Mouse (Mus musculus) midbrain, embryonic 16.5 days (tissue): ENCODE results near the gene Egfl7. TPM values are rescaled to one million over a fixed set of nuclear protein-coding genes. Genes with fewer than 3 reads are reported as not detected.

ENCODE experiments used
- ATAC-seq: fragments of 200-750 bp; cut with Nextera tagmentation; 2 replicates; pipeline ENCODE4 v1.8.0; 2017; ENCODE audit warnings: moderate TSS enrichment
- H3K27ac ChIP-seq: fragments of 300-500 bp; sonication (generic); 2 replicates; pipeline ENCODE4 v1.5.1; 2014; ENCODE audit warnings: mild to moderate bottlenecking, low read length, mixed read lengths
- H3K27me3 ChIP-seq: fragments of 300-500 bp; sonication (generic); 2 replicates; pipeline ENCODE4 v1.6.1; 2014; ENCODE audit warnings: low read depth, low read length, mixed read lengths; ENCODE audit not compliant: control insufficient read depth, insufficient read depth
- H3K36me3 ChIP-seq: fragments of 300-500 bp; sonication (generic); 2 replicates; pipeline ENCODE4 v1.6.1; 2014; ENCODE audit warnings: mild to moderate bottlenecking, low read length, moderate library complexity, mixed read lengths; ENCODE audit not compliant: control insufficient read depth, insufficient read depth
- H3K4me1 ChIP-seq: fragments of 300-500 bp; sonication (generic); 2 replicates; pipeline ENCODE4 v1.6.1; 2014; ENCODE audit warnings: mild to moderate bottlenecking, low read length, mixed read lengths; ENCODE audit not compliant: control insufficient read depth, insufficient read depth
- H3K4me2 ChIP-seq: fragments of 300-500 bp; sonication (generic); 2 replicates; pipeline ENCODE4 v1.6.1; 2014; ENCODE audit warnings: mild to moderate bottlenecking, low read length, mixed read lengths
- H3K4me3 ChIP-seq: fragments of 300-500 bp; sonication (generic); 2 replicates; pipeline ENCODE4 v1.5.1; 2014; ENCODE audit warnings: low read depth, mild to moderate bottlenecking, low read length, moderate library complexity, mixed read lengths
- H3K9ac ChIP-seq: fragments of 300-500 bp; sonication (generic); 2 replicates; pipeline ENCODE4 v1.6.1; 2014; ENCODE audit warnings: low read depth, low read length, mixed read lengths
- H3K9me3 ChIP-seq: fragments of 300-500 bp; sonication (generic); replicated peaks from 2 replicates; pipeline ENCODE4 v1.6.1; 2014; ENCODE audit warnings: mild to moderate bottlenecking, low read length, mixed read lengths; ENCODE audit not compliant: control insufficient read depth, poor library complexity, severe bottlenecking
- WGBS: fragments of 180-500 bp; shearing (Covaris S2); extraction: QIAGEN DNeasy Blood & Tissue Kit; methylation state at CpG from one replicate; pipeline ENCODE4 v1.1.7; 2014; 5-methylcytosine and 5-hydroxymethylcytosine counted together
- polyA plus RNA-seq: library from polyadenylated mRNA; unstranded; fragments of >200 nt; fragmentation: Nextera tagmentation; extraction: Ambion mirVana; gene quantifications from 2 replicates; pipeline ENCODE4 v1.2.1, GENCODE M21; 2015

The Egfl7 gene
- polyA plus RNA-seq, 1 experiment from 2014 or later, result 64.4 TPM

GRCm38 (mm10) chr2:26609261-26609661 is 29.4 kb downstream of the Egfl7 start:
- Histone ChIP-seq H3K9me3 (no peaks in the 10 kb centered on the region), H3K4me3 (no peak overlapping the region), H3K4me2 (no peak overlapping the region), H3K4me1 (no peaks in the 10 kb centered on the region; the same call in 1 of the 2 replicates), H3K27ac (no peak overlapping the region), H3K36me3 (no peaks in the 10 kb centered on the region), H3K9ac (no peak overlapping the region), H3K27me3 (peaks cover 9% of the 10 kb centered on the region)
- ATAC-seq, result no peak

DNA sequence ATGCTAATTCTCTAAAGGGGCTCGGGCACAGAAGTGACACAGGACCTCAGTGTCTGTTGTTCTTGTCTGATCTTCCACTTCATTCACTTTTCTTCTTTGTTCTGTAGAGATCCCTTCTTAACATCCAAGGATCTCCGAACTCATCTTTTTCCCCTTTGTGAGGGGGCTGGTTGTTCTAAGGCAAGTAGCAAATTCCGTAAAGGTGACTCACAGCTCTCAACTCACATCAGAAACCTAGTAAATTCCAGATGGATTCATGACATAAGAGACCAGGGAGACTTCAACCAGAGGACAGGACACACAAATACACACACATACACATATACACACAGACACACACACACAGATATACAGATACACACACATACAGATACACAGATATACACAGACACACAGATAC is 30.7 kb downstream of the Egfl7 start:
- H3K9ac ChIP-seq, result no peak overlapping the region
- no peaks in the 10 kb centered on the region for H3K36me3 ChIP-seq
- H3K27ac ChIP-seq, result no peak overlapping the region
- WGBS, result 62% methylated on average over 3 of the region's 3 CpGs
- no peak overlapping the region for H3K4me2 ChIP-seq
- ATAC-seq, result no peak
- H3K4me1 ChIP-seq, result no peaks in the 10 kb centered on the region; the same call in 1 of the 2 replicates
- H3K4me3 ChIP-seq, result no peak overlapping the region
- no peaks in the 10 kb centered on the region for H3K9me3 ChIP-seq
- peaks cover under 1% of the 10 kb centered on the region; the same call in 1 of the 2 replicates for H3K27me3 ChIP-seq

DNA sequence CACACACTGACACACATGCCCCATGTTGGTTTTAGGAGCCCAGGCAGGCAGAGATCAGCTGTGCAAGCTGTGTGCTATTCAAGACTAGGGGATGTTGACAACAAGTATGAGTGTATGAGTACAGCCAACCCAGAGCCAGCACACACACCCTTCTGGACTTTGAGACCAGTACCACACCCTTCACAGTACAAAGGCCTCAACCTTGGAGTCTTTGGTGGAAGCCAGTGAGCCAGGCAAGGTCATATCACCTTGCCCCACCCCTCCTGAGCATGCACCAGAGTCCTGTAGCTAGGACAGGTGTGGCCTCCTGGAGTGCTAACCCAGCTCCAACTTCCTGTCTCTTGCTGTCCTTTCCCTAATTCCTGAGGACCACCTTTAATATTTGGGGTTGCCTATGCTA is 31.2 kb downstream of the Egfl7 start:
- no peaks in the 10 kb centered on the region; the same call in 1 of the 2 replicates for H3K4me1 ChIP-seq
- no peaks in the 10 kb centered on the region for H3K36me3 ChIP-seq
- ATAC-seq, result no peak
- H3K27ac ChIP-seq, result no peak overlapping the region
- H3K9ac ChIP-seq, result no peak overlapping the region
- no peak overlapping the region for H3K4me2 ChIP-seq
- no peak overlapping the region for H3K4me3 ChIP-seq
- no peaks in the 10 kb centered on the region for H3K9me3 ChIP-seq
- H3K27me3 ChIP-seq, result no peaks in the 10 kb centered on the region

DNA sequence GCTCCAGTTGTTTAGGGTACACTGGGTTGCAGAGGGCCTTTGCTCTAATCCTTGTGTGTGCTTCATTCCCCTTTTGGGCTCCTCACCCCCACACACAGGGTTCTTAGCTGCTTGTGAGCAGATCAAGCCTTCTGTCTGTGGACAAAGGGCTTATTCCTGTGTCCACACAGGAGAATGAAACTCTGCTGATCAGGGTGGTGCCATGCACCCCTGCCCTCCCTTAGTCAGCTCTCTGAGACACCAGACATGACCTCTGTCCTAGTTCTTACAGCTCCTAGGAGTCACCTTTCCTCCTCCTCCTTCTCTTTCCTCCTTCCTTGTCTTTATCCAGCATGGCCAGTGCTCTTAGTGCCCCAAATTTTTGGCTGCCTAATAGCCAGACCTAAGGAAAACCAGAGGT is 32.1 kb downstream of the Egfl7 start:
- Histone ChIP-seq H3K27ac (no peak overlapping the region), H3K9me3 (no peaks in the 10 kb centered on the region), H3K4me1 (no peaks in the 10 kb centered on the region; the same call in 1 of the 2 replicates), H3K36me3 (no peaks in the 10 kb centered on the region), H3K9ac (no peak overlapping the region), H3K4me3 (no peak overlapping the region), H3K27me3 (no peaks in the 10 kb centered on the region), H3K4me2 (no peak overlapping the region)
- ATAC-seq, result no peak

- Histone ChIP-seq H3K4me3 (no peak overlapping the region), H3K27me3 (no peaks in the 10 kb centered on the region), H3K27ac (no peak overlapping the region), H3K9me3 (no peaks in the 10 kb centered on the region), H3K4me1 (no peaks in the 10 kb centered on the region), H3K36me3 (no peaks in the 10 kb centered on the region), H3K9ac (no peak overlapping the region), H3K4me2 (no peak overlapping the region)
- ATAC-seq, result no peak
- WGBS, result 86% methylated on average over 5 of the region's 5 CpGs
Measured at GRCm38 (mm10) chr2:26614903-26615302, 35.1 kb downstream of the Egfl7 start.

GRCm38 (mm10) chr2:26615459-26616124 is 35.8 kb downstream of the Egfl7 start:
- no peaks in the 10 kb centered on the region for H3K4me1 ChIP-seq
- no peaks in the 10 kb centered on the region for H3K36me3 ChIP-seq
- WGBS, result 86% methylated on average over 4 of the region's 4 CpGs
- H3K4me3 ChIP-seq, result no peak overlapping the region
- no peak overlapping the region for H3K9ac ChIP-seq
- no peak overlapping the region for H3K4me2 ChIP-seq
- ATAC-seq, result no peak
- no peaks in the 10 kb centered on the region for H3K9me3 ChIP-seq
- no peak overlapping the region for H3K27ac ChIP-seq
- no peaks in the 10 kb centered on the region for H3K27me3 ChIP-seq

DNA sequence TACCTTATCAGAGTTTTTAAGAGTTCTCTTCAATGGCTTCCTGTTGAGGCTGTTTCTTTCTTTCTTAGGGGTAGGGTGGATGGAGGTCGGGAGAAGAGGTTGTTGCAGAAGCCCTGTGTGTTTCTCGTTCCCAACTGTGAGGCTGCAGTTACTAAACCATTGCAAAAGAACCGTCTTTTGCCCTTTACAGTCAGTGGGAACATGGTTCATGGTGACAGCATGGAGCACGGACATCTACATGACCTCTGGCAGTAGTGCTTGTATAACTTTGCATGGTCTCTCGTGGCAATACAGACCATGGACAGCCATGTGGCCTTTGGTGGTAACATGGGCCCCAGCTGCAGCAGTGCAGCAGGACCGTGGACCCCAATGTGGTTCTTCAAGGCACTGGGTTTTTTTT is 37.5 kb downstream of the Egfl7 start:
- no peak overlapping the region for H3K27ac ChIP-seq
- WGBS, result 82% methylated on average over 6 of the region's 6 CpGs
- ATAC-seq, result no peak

GRCm38 (mm10) chr2:26617928-26618327 is 38.1 kb downstream of the Egfl7 start:
- no peak overlapping the region for H3K4me3 ChIP-seq
- no peak for ATAC-seq
- H3K4me2 ChIP-seq, result no peak overlapping the region
- H3K27ac ChIP-seq, result no peak overlapping the region
- no peaks in the 10 kb centered on the region for H3K4me1 ChIP-seq
- H3K27me3 ChIP-seq, result no peaks in the 10 kb centered on the region
- WGBS, result 53% methylated on average over 7 of the region's 7 CpGs
- H3K9me3 ChIP-seq, result no peaks in the 10 kb centered on the region
- H3K36me3 ChIP-seq, result no peaks in the 10 kb centered on the region
- no peak overlapping the region for H3K9ac ChIP-seq

More for the DNA sequence above, 37.5 kb downstream of the Egfl7 start:
- H3K36me3 ChIP-seq, result no peaks in the 10 kb centered on the region
- no peaks in the 10 kb centered on the region for H3K27me3 ChIP-seq
- H3K4me3 ChIP-seq, result no peak overlapping the region
- no peak overlapping the region for H3K9ac ChIP-seq
- no peaks in the 10 kb centered on the region for H3K4me1 ChIP-seq
- H3K4me2 ChIP-seq, result no peak overlapping the region
- no peaks in the 10 kb centered on the region for H3K9me3 ChIP-seq

DNA sequence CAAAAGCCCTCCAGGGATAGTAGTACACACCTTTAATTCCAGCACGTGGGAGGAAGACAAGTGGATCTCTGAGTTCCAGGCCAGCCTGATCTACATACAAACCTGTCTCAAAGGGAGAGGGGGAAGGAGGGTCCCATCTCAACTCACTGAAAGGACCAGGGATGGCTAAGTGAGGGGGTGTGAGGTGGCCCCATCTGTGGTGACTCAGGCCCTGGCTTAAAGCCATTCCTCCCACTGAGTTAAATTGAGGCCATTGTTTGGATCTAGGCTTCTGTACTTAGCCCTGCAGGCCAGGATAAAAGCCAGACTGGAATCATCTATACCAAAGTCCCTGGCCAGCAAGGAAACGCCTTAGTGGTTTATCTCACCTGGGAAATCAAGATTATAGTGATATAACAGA is 41.4 kb downstream of the Egfl7 start:
- H3K36me3 ChIP-seq, result no peaks in the 10 kb centered on the region

More for the DNA sequence above, 41.4 kb downstream of the Egfl7 start:
- Histone ChIP-seq H3K27ac (no peak overlapping the region), H3K9ac (no peak overlapping the region), H3K4me2 (no peak overlapping the region), H3K27me3 (no peaks in the 10 kb centered on the region), H3K9me3 (no peaks in the 10 kb centered on the region), H3K4me1 (no peaks in the 10 kb centered on the region), H3K4me3 (no peak overlapping the region)
- WGBS, result 38% methylated on average over 2 of the region's 2 CpGs
- no peak for ATAC-seq
